Mouse (Mus musculus): ENCODE measurements around the gene Ets1.

Ets1 gene

DNA sequence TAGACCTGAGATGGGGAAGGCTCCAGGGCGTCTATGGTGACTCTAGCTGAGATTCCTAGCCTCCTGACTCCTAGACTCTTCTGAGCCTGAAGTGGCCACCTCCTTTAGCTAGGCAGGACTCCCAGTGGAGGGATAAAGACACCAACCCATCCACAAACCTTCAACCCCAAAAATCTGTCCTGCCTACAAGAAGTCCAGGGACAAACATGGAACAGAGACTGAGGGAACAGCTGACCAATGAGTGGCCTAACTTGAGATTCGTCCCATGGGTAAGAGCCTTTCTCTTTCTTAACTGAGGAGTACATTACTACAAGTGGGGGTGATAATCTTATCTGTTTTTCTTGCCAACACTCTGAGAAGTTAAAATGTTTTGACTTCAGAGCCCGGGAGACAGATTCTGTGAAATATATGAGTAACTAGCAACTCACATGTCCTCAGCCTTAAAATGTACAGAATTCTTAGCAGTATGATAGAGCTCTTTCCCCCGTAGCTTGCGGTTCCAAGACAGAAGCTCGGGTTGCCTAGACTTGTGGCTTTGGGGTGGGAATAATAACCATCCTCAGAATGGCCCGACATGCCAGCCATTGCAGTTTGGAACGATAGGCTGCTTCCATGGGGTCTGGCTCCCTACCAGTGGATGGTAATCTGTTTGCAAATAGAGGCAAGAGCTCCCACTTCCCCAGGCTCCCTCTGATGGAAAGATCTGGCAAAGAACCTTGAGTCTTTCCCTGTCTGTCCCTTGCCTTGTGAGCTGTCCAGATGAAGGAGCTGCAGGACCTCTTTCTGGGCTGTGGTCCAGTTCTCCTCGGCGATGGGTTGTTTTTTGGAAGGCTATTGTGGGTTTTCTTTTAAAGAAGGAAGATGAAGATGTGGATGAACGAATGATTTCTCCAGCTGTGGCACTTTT is 30.8 kb downstream of the Ets1 start:
- DNase-seq (ENCODE audit: low spot score in 2 of 2), result no peak

DNA sequence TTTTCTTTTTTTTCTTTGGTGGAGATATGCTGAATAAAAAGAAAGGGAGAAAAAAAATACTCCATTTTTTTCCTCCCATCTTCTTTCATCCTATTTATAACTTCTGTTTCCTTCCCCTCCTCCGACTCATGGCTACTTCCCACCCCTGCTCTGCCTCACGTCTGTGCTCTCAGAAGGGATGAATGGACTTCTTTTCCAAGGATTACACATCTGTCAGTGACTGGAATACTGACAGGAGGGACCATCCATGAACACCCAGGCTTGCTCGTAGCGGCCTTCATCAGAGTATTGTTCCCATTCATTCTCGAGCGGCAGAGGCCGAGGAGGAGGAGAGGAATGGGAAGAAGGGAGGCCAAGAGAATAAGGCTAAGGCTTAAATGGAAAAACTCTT is 31.5 kb downstream of the Ets1 start:
- no peak for DNase-seq (ENCODE audit: low spot score in 2 of 2)

DNA sequence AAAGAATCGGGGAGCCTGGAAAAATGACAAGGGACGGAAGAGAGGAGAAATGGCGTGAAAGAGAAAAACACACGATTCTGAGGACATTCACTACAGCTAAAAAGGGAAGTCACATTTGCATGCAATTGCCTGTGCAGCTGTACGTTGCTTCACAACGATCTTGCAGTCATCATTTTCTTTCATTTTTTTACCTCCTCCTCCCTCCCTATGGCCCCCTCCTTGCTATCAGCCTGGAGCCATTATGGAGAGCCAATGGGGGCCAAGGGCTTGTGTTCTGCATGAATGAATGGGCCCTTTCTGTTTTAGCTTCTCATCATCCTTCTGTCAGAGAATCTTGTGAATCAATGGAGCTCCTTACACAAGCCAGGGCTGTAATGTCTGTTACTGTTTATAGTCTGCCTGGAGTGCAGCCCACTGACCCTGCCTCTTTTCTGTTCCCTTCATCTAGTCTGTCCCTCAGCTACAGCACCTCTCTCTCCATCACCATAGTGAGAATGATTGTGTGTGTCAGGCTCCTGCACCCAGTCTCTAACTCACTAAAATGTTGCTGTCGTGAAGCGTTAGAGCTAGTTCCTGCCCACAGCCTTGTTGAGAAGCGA is 32.2 kb downstream of the Ets1 start:
- no peak for DNase-seq (ENCODE audit: low spot score in 2 of 2)

DNA sequence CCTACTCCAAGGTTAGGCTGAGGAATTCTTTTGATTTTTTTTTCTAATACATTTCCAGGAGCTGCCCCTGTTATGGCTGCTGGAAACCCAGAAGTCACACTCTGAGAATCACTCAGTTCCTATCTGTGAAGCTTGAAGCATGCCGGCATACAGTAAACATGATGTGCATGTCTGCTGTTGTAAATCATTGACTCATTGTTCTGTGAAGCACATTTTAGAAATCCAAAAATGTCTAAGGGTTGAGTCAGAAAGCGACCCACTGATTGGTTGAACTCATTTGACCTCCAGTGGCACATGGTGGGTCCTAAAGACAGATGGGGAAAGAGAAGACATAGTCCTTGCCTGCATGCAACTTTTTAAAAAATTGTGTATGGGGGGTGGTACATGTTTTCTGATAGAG is 33.4 kb downstream of the Ets1 start:
- DNase-seq (ENCODE audit: low spot score in 2 of 2), result no peak

DNA sequence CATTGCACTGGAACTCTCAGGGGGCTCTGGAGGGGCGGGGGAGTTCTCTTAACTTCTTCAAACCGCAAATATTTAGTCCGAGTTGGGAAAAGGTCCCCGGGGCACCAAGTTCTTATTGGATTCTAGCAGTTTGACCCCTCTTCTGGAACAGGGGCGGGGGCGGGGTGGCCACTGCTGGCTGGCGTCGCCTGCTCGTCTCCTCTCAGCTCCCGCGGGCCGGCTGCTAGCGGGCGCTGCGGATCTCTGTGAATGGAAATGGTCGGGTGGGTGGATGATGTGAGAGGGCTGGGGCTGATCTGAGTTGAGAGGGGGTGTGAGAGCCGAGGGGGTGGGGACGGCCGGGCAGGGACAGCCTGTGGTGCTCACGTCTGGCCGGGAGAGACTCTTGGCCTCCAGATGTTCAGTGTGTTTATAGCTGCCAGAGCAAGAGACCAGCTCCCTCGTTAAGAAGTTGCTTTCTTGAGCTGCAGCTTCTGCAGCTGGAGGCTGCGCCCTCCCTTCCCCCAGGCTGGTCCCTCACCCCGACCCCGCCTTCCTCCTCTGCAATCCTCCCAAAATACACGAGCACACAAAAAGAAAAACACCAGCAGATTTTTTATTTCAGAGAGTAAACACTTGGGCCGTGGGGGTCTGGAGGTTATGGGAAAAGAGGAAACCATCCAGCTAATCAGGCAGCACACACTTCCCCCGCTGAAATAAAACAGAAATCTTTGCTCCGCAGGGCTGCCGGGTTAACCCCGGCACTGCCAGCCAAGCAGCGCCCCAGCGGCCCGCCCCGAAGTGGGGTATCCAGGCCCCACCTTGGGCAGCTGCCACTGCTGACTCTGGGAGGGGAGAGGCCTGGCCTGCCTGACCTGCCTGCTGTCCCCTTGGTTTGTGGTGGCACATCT is 36.2 kb downstream of the Ets1 start:
- peak; percentile 50 to 76 for DNase-seq (ENCODE audit: low spot score in 2 of 2)

DNA sequence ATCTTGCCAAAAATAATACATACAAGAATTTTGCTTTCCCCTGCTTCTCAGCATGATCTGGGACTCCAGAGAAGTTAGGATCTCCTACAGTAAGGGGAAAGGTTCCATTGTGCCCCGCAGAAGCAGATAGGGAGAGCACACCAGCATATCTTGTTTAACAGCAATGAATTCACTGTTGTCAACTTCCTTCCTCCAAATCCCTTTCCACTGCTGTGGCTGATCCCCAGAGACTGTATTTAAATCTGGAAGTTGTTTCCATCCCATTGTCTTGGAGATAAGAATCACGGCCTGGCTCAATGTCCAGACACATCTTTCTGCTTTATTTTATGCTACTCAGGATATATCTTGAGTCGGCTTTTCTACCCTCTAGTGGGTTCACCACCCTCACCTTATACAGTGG is 37.9 kb downstream of the Ets1 start:
- no peak for DNase-seq (ENCODE audit: low spot score in 2 of 2)

DNA sequence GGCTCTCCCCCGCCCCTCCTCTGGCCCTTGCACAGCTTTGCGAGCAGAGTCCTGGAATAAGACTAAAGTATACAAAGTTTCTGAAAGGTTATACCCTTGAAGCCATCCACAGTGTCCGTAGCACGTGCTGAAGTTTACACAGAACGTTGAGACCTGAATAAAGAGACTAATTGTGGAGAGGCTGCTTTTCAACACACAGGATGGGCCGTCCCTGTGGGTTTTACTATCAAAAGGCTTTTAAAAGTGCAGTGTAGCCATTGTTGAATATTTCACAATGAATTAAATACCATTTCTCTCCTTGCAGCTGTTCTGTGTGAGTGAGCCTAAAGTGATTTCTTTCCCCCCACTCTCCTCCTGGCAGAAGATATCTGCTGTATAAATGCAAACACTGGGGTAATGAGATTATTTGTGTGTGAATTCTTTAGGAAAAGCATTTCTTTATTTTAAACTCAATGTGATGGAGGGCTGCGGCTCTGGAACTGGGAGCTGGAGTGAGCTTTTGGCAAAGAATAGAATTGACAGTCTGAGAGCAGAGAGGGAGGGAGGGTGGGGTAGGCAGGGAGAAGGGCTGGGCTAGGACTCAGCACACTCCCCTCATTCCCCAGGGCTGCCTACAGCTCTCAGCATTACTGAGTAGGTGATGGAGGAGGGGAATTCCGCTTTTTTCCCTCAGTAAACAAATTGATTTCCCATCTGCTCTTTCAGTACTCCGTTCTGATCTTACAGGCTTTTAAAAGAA is 39.8 kb downstream of the Ets1 start:
- no peak for DNase-seq (ENCODE audit: low spot score in 2 of 2)

DNA sequence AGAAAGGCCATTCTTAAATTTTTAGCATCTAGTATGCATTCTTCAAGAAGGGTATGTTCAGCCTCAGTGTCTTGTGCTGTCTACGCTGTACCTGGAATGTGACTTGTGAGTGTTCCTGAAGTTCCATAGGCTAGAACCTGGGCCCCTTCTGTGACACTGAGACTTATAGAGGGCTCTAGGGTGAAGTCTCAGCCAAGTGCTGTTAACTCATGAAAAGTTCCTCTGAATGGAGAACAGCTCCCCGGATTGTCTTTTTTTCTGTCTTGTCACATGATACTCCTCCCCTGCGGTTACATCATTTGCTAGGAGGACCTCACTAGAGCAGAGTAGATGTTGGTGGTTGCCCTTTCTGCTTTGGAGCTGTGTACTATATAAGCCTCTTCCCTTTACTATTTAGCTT is 40.5 kb downstream of the Ets1 start:
- no peak for DNase-seq (ENCODE audit: low spot score in 2 of 2)

DNA sequence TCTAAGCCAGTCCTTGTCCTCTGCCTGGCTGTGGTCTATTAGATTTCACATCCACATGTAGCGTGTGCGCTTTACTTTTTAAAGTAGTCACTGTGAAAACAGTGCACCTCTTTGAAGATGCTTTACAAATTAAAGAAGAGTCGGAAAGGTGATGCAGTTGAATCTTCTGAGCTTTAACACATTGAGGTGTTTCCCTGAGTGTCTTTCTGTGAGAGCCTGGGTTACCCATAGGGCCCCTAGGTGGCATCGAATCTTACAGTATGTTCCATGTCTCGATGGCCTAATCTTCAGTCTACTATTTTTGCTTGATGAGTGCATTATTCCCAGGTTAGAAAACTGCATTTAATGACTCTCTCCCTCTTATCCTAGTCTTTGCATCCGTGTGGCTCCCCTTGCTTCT is 41.6 kb downstream of the Ets1 start:
- no peak for DNase-seq (ENCODE audit: low spot score in 2 of 2)

DNA sequence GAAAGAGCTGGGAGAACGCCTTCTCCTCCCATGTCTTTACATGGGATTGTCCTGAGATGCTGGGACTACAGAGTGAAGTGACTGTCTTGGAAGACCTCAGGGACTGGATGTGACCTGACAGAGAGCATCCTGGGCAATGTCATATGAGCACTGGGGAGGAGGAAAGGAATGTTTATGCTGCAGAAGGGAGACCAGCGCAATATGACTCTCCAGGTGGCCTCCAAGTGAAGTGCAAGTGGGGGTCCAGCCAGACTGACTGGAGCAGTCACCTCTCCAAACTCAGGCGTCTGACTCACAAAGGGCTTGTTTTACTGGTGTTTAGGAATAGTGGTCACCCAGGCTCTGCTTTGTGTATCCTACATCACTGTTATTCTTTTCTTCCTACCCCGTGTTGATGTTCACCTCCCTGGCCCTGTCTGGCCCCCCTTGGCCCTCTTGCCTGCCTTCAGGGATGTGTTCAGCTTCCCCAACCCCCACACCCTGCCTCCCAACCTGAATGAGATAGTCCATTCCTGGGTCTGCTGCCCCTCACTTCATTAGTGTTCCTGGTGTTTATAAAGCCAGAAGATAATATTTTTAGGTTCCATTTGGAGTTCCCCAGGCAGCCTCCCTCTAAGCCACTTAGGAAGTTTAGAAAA is 42.2 kb downstream of the Ets1 start:
- DNase-seq (ENCODE audit: low spot score in 2 of 2), result no peak

DNA sequence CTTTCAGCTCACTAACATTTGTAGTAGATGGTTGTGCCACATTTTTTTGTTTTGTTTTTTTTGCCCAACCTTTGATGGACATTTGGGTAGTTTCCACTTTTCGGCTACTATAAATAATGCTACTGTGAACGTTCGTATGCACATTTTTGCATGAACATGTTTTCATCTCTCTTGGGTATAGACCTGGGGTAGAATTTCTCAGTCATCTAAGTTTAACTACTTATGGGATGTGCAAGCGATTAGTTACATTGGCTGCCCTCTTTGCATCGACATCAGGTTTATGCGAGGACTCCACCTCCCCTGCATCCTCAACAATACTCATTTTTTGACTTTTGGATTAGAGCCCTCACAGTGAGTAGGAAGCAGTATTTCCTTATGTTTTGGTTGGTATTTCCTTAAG is 43.5 kb downstream of the Ets1 start:
- no peak for DNase-seq (ENCODE audit: low spot score in 2 of 2)

DNA sequence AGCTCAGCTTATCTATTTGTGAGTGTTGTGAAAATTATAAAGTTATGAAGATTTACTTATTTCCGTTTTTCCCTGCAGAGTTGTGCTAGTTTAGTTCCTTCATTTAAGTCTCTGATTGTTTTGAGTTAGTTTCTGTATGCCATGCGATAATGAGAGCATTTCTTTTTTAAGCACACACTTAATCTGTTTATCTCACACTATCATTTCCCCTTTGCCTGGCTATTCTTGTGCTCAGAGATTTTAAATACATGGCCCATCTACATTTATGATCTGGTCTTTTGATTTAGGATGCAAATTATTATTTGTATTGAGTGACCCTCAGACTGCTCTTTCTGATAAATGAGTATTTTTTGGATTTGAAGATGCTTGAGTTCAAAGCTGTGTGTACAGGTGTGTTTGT is 44.2 kb downstream of the Ets1 start:
- no peak for DNase-seq (ENCODE audit: low spot score in 2 of 2)

DNA sequence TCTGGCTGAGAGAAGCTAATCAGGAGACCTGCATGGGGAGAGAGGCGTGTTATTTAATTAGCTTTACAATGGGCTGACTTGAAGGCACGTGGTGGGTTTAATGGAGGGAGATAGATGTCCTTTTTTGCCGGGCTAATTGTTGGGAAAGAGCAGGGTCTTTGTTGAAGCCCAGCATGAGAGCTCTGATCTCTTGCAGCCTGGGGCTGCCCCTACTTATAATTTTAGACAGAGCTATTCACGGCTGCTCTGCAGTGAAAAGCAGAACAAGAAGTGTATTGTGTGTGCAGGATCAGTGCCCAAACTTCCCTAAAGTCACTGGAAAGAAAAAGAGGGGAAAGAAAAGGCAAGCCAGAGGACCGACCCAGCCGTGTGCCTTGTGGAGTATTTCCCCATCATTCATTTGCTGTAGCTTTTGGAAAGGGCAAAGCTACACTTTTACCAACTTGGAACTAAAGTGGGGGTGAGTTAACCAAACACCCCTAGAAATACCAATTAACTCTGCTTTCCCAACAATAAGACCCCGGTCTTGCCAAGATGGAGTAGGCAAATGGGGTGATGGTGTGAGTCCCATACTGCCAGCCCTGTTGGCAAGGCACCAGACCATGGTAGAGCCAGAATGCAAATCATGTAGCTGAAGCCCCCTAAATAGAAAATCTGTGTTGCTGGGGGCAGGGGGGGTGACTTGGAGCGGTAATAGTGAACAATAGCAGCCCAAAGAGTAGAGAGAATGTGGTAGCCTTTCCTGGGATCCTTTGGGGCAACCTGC is 50.0 kb downstream of the Ets1 start:
- no peak for DNase-seq (ENCODE audit: low spot score in 2 of 2)

DNA sequence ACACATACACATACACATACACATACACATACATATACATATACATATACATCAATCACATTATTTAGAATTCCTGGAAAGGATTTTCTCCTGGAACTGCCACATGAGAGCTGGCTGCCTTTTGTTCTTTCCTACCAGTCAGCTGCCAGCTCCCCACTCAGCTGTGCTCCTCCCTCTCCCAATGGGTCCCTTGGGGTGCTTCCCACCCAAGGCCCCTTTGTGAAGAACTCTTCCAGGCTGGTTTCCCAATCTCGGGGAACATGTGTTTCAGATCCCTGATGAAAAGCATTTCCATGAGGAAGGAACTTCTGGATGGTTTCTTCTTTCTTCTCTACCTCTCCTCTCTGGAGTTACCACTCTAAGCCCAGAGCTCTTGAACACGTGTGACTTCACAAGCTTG is 52.3 kb downstream of the Ets1 start:
- DNase-seq (ENCODE audit: low spot score in 2 of 2), result no peak

DNA sequence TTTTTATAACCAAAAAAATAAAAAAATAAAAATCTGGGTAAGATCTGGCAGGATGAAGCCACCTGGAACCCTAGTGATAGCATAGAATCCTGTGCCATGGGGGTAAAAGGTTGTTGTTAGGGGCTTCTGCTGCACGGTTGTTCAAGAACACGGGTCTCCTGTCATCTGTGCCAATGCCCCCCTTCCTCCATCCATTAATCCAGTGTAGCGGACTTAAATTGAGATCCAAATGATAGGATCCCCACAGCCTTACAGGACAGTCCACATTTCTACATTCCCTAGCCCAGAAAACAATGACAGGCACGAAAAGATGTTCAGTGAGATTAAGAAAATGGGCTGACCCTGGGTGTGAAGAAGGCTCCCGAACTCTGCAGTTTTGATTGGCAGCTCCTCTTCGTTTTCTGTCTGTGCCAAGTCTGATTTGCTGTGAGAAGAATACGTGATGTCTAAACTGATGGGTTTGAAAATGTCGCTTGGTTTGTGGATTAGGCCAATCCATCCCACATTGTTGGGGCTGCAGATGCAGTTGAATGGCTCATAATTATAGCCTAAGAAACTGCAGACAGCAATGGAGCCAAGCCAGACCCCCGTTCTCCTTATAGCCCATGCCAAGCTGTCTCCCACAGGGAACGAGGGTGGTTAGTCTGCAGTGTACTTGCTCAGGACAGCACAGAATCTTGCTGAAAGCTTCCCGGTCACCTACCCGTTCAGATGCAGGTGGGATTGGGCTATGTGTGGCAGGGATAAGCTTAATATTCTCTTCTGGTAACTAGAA is 55.3 kb downstream of the Ets1 start:
- no peak for DNase-seq (ENCODE audit: low spot score in 2 of 2)

DNA sequence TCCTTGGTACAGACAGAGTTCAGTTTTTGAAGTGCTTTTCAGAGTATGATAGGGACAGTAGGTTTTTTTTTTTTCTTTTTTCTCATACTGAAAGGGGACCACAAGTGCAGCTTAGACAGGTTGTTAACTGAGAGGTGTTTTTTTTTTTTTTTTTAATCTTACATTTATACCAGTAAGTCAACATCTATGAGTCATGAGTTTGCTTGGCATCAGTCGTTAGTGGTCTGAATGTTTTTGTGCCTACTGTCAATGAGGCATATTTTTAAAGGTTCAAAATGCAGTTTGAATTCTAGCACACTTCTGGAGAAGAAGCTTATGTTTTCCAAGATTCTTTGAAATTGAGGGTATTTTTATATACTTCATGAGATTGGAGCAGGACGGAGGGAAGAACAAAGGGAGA is 56.9 kb downstream of the Ets1 start:
- no peak for DNase-seq (ENCODE audit: low spot score in 2 of 2)

DNA sequence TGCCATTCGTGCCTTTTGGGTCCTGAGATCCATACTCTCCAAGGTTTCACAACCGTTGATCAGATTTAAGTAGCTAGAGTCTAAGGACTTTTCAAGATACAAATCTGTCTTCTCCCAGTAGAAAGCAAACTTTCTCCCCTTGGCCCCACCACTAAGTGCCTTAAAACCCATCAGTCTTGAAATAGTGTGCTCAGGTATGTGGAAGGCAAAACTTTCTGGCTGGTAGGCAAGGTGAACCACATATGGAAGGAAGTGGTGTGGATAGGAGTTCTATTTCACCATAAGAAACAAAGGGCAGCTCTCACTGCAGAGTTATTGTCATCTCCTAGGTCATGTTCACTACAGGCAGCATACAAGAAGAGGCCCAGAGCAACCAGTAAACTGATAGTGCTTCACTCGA is 57.4 kb downstream of the Ets1 start:
- no peak for DNase-seq (ENCODE audit: low spot score in 2 of 2)

DNA sequence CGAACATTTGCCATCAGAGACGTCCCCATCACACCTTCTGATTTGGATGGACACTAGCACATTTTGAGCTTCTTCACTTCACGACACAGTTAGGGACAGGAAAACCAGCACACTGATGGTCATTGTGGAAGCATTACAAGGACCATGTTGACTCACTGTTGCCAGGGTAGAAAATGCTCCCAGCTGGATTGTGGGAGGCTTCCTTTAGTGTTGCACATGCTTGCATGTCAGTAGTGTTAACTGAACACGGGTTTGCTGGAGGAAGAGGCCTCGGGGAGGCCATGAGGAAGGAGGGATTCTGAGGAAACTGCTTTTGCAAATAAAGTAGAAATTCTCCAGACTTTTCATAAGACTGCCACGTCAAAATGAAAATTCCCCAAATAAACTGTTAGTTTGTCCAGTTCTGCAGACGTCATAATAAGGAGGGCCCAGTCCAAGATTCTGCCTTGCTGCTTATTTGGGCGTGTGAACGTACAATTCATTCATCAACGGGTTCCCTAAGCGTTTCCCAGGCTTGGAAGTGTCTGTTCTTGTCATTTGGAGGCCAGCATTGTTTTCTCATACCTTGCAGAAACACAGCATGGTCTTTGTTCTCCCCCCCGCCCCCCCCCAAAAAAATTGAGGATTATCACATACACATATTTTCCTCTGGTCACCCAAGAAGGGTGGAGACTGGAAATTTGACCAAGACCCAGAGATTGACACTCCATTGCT is 58.2 kb downstream of the Ets1 start:
- DNase-seq (ENCODE audit: low spot score in 2 of 2), result no peak

DNA sequence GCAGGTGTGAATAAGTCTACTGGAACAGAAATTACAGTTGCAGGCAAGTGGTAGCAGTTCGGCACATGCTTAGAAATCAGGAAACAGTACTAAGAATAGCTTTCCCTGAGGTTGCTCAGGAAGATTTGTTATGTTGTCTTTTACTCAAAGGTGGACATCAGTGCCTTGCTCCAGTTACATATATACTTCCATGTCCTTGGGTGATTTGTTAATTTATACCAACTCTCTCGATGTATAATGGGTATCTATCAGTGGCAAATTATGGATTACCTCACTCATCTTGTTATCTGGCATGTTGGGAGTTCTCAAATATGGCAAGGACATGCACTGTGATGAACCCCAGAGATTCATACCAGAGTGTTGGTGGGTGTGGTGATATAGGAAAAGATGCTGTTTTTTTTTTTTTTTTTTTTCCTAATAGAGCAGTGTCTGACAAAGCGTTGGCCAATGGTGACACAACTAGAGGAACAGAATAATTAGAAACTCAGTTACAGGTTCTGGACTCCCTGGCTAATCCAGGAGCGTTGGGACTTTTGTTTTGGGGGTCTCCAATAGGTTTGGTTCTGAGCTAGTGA is 59.0 kb downstream of the Ets1 start:
- DNase-seq (ENCODE audit: low spot score in 2 of 2), result no peak

Data from spleen, postnatal 4 days (tissue).